Mouse (Mus musculus) kidney, embryonic 14.5 days (tissue): Measurements from ENCODE around the gene Wfdc12. TPM values are rescaled to one million over a fixed set of nuclear protein-coding genes. Genes with fewer than 3 reads are reported as not detected.

Experiments used
- ATAC-seq: fragments of 200-750 bp; cut with Nextera tagmentation; 2 replicates; pipeline ENCODE4 v1.8.0; 2017; ENCODE audit warnings: moderate number of reproducible peaks, mild to moderate bottlenecking, moderate TSS enrichment, moderate library complexity; ENCODE audit not compliant: low FRiP score, low TSS enrichment
- H3K27ac ChIP-seq: fragments of 300-500 bp; sonication (generic); 2 replicates; pipeline ENCODE4 v1.5.1; 2014; ENCODE audit warnings: low read depth, mild to moderate bottlenecking, low read length, moderate library complexity, mixed read lengths
- H3K27me3 ChIP-seq: fragments of 300-500 bp; sonication (generic); 2 replicates; pipeline ENCODE4 v1.6.1; 2014; ENCODE audit warnings: mild to moderate bottlenecking, low read length; ENCODE audit not compliant: control insufficient read depth, insufficient read depth
- H3K36me3 ChIP-seq: fragments of 300-500 bp; sonication (generic); 2 replicates; pipeline ENCODE4 v1.6.1; 2014; ENCODE audit warnings: low read length, mixed read lengths; ENCODE audit not compliant: control insufficient read depth, insufficient read depth
- H3K4me1 ChIP-seq: fragments of 300-500 bp; sonication (generic); 2 replicates; pipeline ENCODE4 v1.6.1; 2014; ENCODE audit warnings: low read length, mixed read lengths; ENCODE audit not compliant: control insufficient read depth, insufficient read depth
- H3K4me2 ChIP-seq: fragments of 300-500 bp; sonication (generic); replicated peaks from 2 replicates; pipeline ENCODE4 v1.6.1; 2014; ENCODE audit warnings: low read depth, mild to moderate bottlenecking, low read length
- H3K4me3 ChIP-seq: fragments of 300-500 bp; sonication (generic); 2 replicates; pipeline ENCODE4 v1.5.1; 2014; ENCODE audit warnings: mild to moderate bottlenecking, low read length
- H3K9ac ChIP-seq: fragments of 300-500 bp; sonication (generic); 2 replicates; pipeline ENCODE4 v1.6.1; 2014; ENCODE audit warnings: low read depth, mild to moderate bottlenecking, low read length, moderate library complexity
- H3K9me3 ChIP-seq: fragments of 300-500 bp; sonication (generic); 2 replicates; pipeline ENCODE4 v1.6.1; 2016; ENCODE audit warnings: low read length; ENCODE audit not compliant: control insufficient read depth
- WGBS: fragments of 180-500 bp; shearing (Covaris S2); extraction: QIAGEN DNeasy Blood & Tissue Kit; methylation state at CpG from one replicate; pipeline ENCODE4 v1.1.7; 2014; 5-methylcytosine and 5-hydroxymethylcytosine counted together
- polyA plus RNA-seq: library from polyadenylated mRNA; unstranded; fragments of >200 nt; fragmentation: Nextera tagmentation; extraction: Ambion mirVana; gene quantifications from 2 replicates; pipeline ENCODE4 v1.2.1, GENCODE M21; 2014

The Wfdc12 gene
- polyA plus RNA-seq, 1 experiment from 2014 or later, result not detected

- WGBS, result 82% methylated on average over 7 of the region's 7 CpGs
- ATAC-seq, result no peak
Observed at GRCm38 (mm10) chr2:164182692-164183255, 7.6 kb downstream of the Wfdc12 start, which contains the start of gene Wfdc5. Wfdc5 (minus strand) TSS chr2:164182742.

GRCm38 (mm10) chr2:164180770-164181169 lies 9.6 kb downstream of the Wfdc12 start:
- no peak for ATAC-seq
- Histone ChIP-seq H3K27me3 (no peaks in the 10 kb centered on the region), H3K9ac (no peak overlapping the region), H3K4me2 (no peak overlapping the region), H3K36me3 (no peaks in the 10 kb centered on the region), H3K9me3 (no peaks in the 10 kb centered on the region), H3K4me3 (no peak overlapping the region), H3K27ac (no peak overlapping the region), H3K4me1 (no peaks in the 10 kb centered on the region)
- 84% methylated on average over 4 of the region's 4 CpGs for WGBS

More at GRCm38 (mm10) chr2:164182692-164183255, 7.6 kb downstream of the Wfdc12 start, which contains the start of gene Wfdc5:
- Histone ChIP-seq H3K4me2 (no peak within 1 kb of the TSS), H3K4me3 (no peak within 1 kb of the TSS), H3K9me3 (no peaks in the 10 kb centered on the region), H3K27me3 (no peaks in the 10 kb centered on the region), H3K27ac (no peak within 1 kb of the TSS), H3K36me3 (no peaks in the 10 kb centered on the region), H3K9ac (no peak within 1 kb of the TSS), H3K4me1 (no peaks in the 10 kb centered on the region)

- Histone ChIP-seq H3K36me3 (no peaks in the 10 kb centered on the region), H3K4me1 (no peaks in the 10 kb centered on the region), H3K27ac (no peak overlapping the region), H3K27me3 (no peaks in the 10 kb centered on the region), H3K9me3 (no peaks in the 10 kb centered on the region), H3K4me3 (no peak overlapping the region), H3K4me2 (no peak overlapping the region), H3K9ac (no peak overlapping the region)
- WGBS, result 49% methylated on average over 3 of the region's 3 CpGs
- ATAC-seq, result no peak
Observed at GRCm38 (mm10) chr2:164180124-164180523, 10.3 kb downstream of the Wfdc12 start.

- ATAC-seq, result no peak
- WGBS, result 36% methylated on average over 5 of the region's 5 CpGs
- H3K9me3 ChIP-seq, result no peaks in the 10 kb centered on the region
Observed at GRCm38 (mm10) chr2:164177831-164178230, 12.6 kb downstream of the Wfdc12 start.

GRCm38 (mm10) chr2:164175850-164176249 lies 14.6 kb downstream of the Wfdc12 start:
- Histone ChIP-seq H3K9me3 (no peaks in the 10 kb centered on the region), H3K27me3 (peaks cover 21% of the 10 kb centered on the region), H3K4me2 (no peak overlapping the region), H3K36me3 (no peaks in the 10 kb centered on the region), H3K4me1 (peaks cover 2% of the 10 kb centered on the region; the same call in 1 of the 2 replicates), H3K9ac (no peak overlapping the region), H3K4me3 (no peak overlapping the region), H3K27ac (no peak overlapping the region)
- no peak for ATAC-seq
- WGBS, result 82% methylated on average over 3 of the region's 3 CpGs

More at GRCm38 (mm10) chr2:164177831-164178230, 12.6 kb downstream of the Wfdc12 start:
- no peak overlapping the region for H3K9ac ChIP-seq
- H3K27ac ChIP-seq, result no peak overlapping the region
- H3K36me3 ChIP-seq, result no peaks in the 10 kb centered on the region
- peaks cover 9% of the 10 kb centered on the region; the same call in 1 of the 2 replicates for H3K27me3 ChIP-seq
- H3K4me2 ChIP-seq, result no peak overlapping the region
- no peak overlapping the region for H3K4me3 ChIP-seq
- H3K4me1 ChIP-seq, result no peaks in the 10 kb centered on the region

- Histone ChIP-seq H3K4me3 (no peak overlapping the region), H3K27ac (no peak overlapping the region), H3K4me1 (peaks cover 2% of the 10 kb centered on the region; the same call in 1 of the 2 replicates), H3K4me2 (no peak overlapping the region), H3K9me3 (no peaks in the 10 kb centered on the region), H3K9ac (no peak overlapping the region), H3K27me3 (peaks cover 28% of the 10 kb centered on the region), H3K36me3 (no peaks in the 10 kb centered on the region)
- 73% methylated on average over 8 of the region's 8 CpGs for WGBS
- ATAC-seq, result no peak
Observed at GRCm38 (mm10) chr2:164174649-164175395, 15.6 kb downstream of the Wfdc12 start.

GRCm38 (mm10) chr2:164173394-164173793 lies 17.0 kb downstream of the Wfdc12 start:
- no peak for ATAC-seq

GRCm38 (mm10) chr2:164170902-164171301 lies 19.5 kb downstream of the Wfdc12 start, which contains the start of gene Kcns1:
Kcns1 (minus strand) TSS chr2:164171113.
- Histone ChIP-seq H3K4me1 (peaks cover 9% of the 10 kb centered on the region; the same call in 1 of the 2 replicates), H3K27me3 (peaks cover 67% of the 10 kb centered on the region), H3K4me3 (peak within 1 kb of the TSS; percentile 31), H3K9me3 (no peaks in the 10 kb centered on the region), H3K36me3 (no peaks in the 10 kb centered on the region), H3K9ac (peak within 1 kb of the TSS; percentile 42; the same call in 1 of the 2 replicates), H3K4me2 (peak within 1 kb of the TSS; percentile 54), H3K27ac (no peak within 1 kb of the TSS)
- no peak for ATAC-seq
- WGBS, result under 1% methylated on average over 29 of the region's 29 CpGs

More at GRCm38 (mm10) chr2:164173394-164173793, 17.0 kb downstream of the Wfdc12 start:
- Histone ChIP-seq H3K4me3 (no peak overlapping the region), H3K27me3 (peaks cover 42% of the 10 kb centered on the region), H3K9me3 (no peaks in the 10 kb centered on the region), H3K36me3 (no peaks in the 10 kb centered on the region), H3K4me2 (no peak overlapping the region), H3K4me1 (peaks cover 5% of the 10 kb centered on the region; the same call in 1 of the 2 replicates), H3K9ac (no peak overlapping the region), H3K27ac (no peak overlapping the region)
- WGBS, result 80% methylated on average over 3 of the region's 3 CpGs

GRCm38 (mm10) chr2:164170326-164170725 lies 20.1 kb downstream of the Wfdc12 start:
- WGBS, result 6% methylated on average over 11 of the region's 11 CpGs
- Histone ChIP-seq H3K4me3 (no peak overlapping the region), H3K27me3 (peaks cover 72% of the 10 kb centered on the region), H3K9ac (no peak overlapping the region), H3K27ac (no peak overlapping the region), H3K36me3 (no peaks in the 10 kb centered on the region), H3K4me2 (no peak overlapping the region; the same call in 1 of the 2 replicates), H3K9me3 (no peaks in the 10 kb centered on the region), H3K4me1 (peaks cover 9% of the 10 kb centered on the region; the same call in 1 of the 2 replicates)
- ATAC-seq, result no peak
